Mouse (Mus musculus) hindbrain, embryonic 14.5 days (tissue): ENCODE data around the gene Prkcz. TPM values are rescaled to one million over a fixed set of nuclear protein-coding genes. Genes with fewer than 3 reads are reported as not detected.
"Not testable (repeated sequence)": the region's sequence is repeated elsewhere in the genome, so short reads cannot be mapped to it uniquely, and the experiment has no call there.

ENCODE experiments used
- ATAC-seq: fragments of 200-750 bp; cut with Nextera tagmentation; 2 replicates; pipeline ENCODE4 v1.8.0; 2017; ENCODE audit warnings: moderate number of reproducible peaks, mild to moderate bottlenecking, moderate TSS enrichment, moderate library complexity; ENCODE audit not compliant: low FRiP score
- DNase-seq: peaks from one replicate; pipeline ENCODE4 v3.0.0-alpha.2; 2015; ENCODE audit warnings: low spot score
- H3K27ac ChIP-seq: fragments of 300-500 bp; sonication (generic); 2 replicates; pipeline ENCODE4 v1.5.1; 2014; ENCODE audit warnings: mild to moderate bottlenecking, moderate library complexity
- H3K27me3 ChIP-seq: fragments of 300-500 bp; sonication (generic); 2 replicates; pipeline ENCODE4 v1.6.1; 2014; ENCODE audit warnings: mild to moderate bottlenecking, low read length, mixed read lengths; ENCODE audit not compliant: control insufficient read depth, insufficient read depth
- H3K36me3 ChIP-seq: fragments of 300-500 bp; sonication (generic); replicated peaks from 2 replicates; pipeline ENCODE4 v1.6.1; 2014; ENCODE audit not compliant: control insufficient read depth, insufficient read depth
- H3K4me1 ChIP-seq: fragments of 300-500 bp; sonication (generic); replicated peaks from 2 replicates; pipeline ENCODE4 v1.6.1; 2014; ENCODE audit warnings: antibody characterized with exemption, low read length, mixed read lengths; ENCODE audit not compliant: control insufficient read depth, insufficient read depth
- H3K4me2 ChIP-seq: fragments of 300-500 bp; sonication (generic); replicated peaks from 2 replicates; pipeline ENCODE4 v1.6.1; 2014; ENCODE audit warnings: mild to moderate bottlenecking, moderate library complexity
- H3K4me3 ChIP-seq: fragments of 300-500 bp; sonication (generic); replicated peaks from 2 replicates; pipeline ENCODE4 v1.5.1; 2014; ENCODE audit warnings: mild to moderate bottlenecking, low read length
- H3K9ac ChIP-seq: fragments of 300-500 bp; sonication (generic); 2 replicates; pipeline ENCODE4 v1.6.1; 2014
- H3K9me3 ChIP-seq: fragments of 300-500 bp; sonication (generic); 2 replicates; pipeline ENCODE4 v1.6.1; 2016; ENCODE audit warnings: low read length; ENCODE audit not compliant: control insufficient read depth
- WGBS: fragments of 180-500 bp; shearing (Covaris S2); extraction: QIAGEN DNeasy Blood & Tissue Kit; methylation state at CpG from one replicate; pipeline ENCODE4 v1.1.7; 2014; 5-methylcytosine and 5-hydroxymethylcytosine counted together
- polyA plus RNA-seq: library from polyadenylated mRNA; unstranded; fragments of >200 nt; fragmentation: Nextera tagmentation; extraction: Ambion mirVana; gene quantifications from 2 replicates; pipeline ENCODE4 v1.2.1, GENCODE M21; 2014

Prkcz gene
- polyA plus RNA-seq, 1 experiment from 2014 or later: 73.9 TPM

DNA sequence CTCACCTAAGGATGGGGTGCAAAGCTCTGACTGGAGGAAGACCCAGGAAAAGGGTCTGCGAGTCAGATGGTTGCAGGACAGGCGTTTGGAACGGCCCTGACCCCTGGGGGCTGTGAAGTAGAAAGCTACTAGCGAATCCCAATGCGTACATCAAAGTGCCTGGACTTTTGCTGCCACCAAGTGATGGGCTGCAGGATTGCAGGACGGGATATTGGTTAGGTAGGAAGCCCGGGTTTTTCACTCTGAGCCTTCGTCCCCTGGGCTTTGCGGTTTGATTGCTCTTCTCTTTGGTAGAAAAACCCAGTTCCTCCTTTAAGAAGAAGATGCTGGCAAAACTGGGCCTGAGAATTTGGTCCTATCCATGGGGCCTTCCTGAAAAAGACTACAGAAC lies 111.9 kb downstream of the Prkcz start:
- Histone ChIP-seq H3K36me3 (no peaks in the 10 kb centered on the region; the same call in 1 of the 2 replicates), H3K27me3 (no peaks in the 10 kb centered on the region), H3K9me3 (no peaks in the 10 kb centered on the region), H3K9ac (peak overlapping the region; percentile 92), H3K4me3 (peak overlapping the region; percentile 65), H3K4me2 (peak overlapping the region; percentile 96), H3K27ac (peak overlapping the region; percentile 95), H3K4me1 (peaks cover 20% of the 10 kb centered on the region)
- ATAC-seq: peak; percentile 64
- 0% methylated on average over 9 of the region's 9 CpGs for WGBS
- DNase-seq: peak; percentile 98

GRCm38 (mm10) chr4:155248054-155248453 lies 113.1 kb downstream of the Prkcz start:
- not testable (repeated sequence) for DNase-seq, ATAC-seq, H3K9me3 ChIP-seq, H3K9ac ChIP-seq, H3K36me3 ChIP-seq, H3K4me2 ChIP-seq, H3K4me3 ChIP-seq, H3K27ac ChIP-seq, H3K27me3 ChIP-seq
- 94% methylated on average over 3 of the region's 3 CpGs for WGBS
- peaks cover 20% of the 10 kb centered on the region for H3K4me1 ChIP-seq

- H3K4me1 ChIP-seq: peaks cover 13% of the 10 kb centered on the region
- H3K36me3 ChIP-seq: no peaks in the 10 kb centered on the region
- DNase-seq: no peak
- H3K27ac ChIP-seq: no peak overlapping the region; the same call in 1 of the 2 replicates
- 0 out of 2 replicates have a peak, but pooled peaks have one; percentile 19 for ATAC-seq
- no peaks in the 10 kb centered on the region for H3K27me3 ChIP-seq
- H3K9me3 ChIP-seq: no peaks in the 10 kb centered on the region
- H3K4me3 ChIP-seq: no peak overlapping the region
- no peak overlapping the region for H3K4me2 ChIP-seq
- H3K9ac ChIP-seq: no peak overlapping the region; the same call in 1 of the 2 replicates
- WGBS: 68% methylated on average over 12 of the region's 12 CpGs
Observed at GRCm38 (mm10) chr4:155246691-155247105, 114.5 kb downstream of the Prkcz start.

DNA sequence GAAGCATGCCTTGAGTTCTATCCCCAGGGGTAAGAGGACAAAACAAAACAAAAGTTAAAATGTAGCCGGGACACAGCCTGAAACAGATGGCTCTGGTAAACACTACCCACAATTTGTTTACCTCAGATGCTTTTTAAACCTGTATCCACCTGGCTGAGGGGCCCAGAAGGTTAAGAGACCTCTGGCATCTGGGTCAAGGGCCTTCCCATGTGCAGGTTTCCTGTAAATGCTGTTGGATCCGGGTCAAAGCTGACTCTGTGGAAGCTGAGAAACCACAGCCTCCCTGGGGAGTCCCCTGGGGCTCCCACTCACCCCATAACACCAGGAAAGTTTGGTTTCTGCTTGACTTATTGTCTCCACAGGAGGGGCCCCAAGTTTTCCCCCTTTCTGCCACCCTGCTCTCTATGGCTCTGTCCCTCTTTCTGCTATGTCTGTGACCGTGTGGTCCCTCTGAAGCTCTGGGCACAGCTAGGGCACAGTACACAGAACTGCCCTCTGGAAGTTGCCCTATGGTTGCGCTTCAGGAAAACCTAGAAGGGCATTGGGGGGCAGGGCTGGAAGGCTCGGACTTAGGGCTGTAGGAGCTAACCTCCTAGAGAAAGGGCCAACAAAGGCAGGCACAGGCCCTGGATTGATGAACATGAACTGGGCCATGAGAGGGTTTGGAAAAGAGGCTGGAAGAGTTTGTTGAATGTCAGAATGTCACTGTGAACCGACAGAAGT lies 115.2 kb downstream of the Prkcz start:
- Histone ChIP-seq H3K4me3 (no peak overlapping the region), H3K9ac (no peak overlapping the region), H3K27ac (no peak overlapping the region), H3K4me1 (peaks cover 6% of the 10 kb centered on the region), H3K36me3 (no peaks in the 10 kb centered on the region), H3K27me3 (no peaks in the 10 kb centered on the region), H3K9me3 (no peaks in the 10 kb centered on the region), H3K4me2 (no peak overlapping the region)
- no peak for DNase-seq
- 72% methylated on average over 6 of the region's 6 CpGs for WGBS
- ATAC-seq: no peak

DNA sequence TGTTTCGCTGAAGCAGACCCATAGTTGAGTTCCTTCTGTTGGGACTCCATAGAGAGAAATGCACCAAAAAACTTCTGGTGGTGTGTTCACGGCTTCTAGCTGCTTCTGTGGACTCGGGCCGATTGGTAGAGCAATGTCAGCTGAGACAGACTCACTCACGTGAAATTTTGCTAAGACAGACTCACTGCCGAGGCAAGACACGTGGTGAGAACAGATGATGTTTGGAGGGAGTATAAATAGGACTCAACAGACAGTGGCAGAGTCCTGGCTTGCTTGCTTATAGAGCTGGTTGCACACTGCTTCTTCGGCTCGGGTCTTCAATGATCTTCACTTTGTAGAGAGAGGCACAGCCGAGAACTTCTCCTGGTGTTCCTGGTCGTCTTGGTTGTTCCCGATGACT lies 117.9 kb downstream of the Prkcz start:
- Histone ChIP-seq H3K36me3 (no peaks in the 10 kb centered on the region), H3K27me3 (no peaks in the 10 kb centered on the region), H3K4me3 (no peak overlapping the region), H3K9me3 (no peaks in the 10 kb centered on the region), H3K9ac (no peak overlapping the region), H3K4me2 (no peak overlapping the region), H3K4me1 (no peaks in the 10 kb centered on the region), H3K27ac (no peak overlapping the region)
- no peak for ATAC-seq
- no peak for DNase-seq
- WGBS: 87% methylated on average over 12 of the region's 12 CpGs

GRCm38 (mm10) chr4:155242292-155242691 lies 118.9 kb downstream of the Prkcz start:
- H3K27me3 ChIP-seq: no peaks in the 10 kb centered on the region
- no peaks in the 10 kb centered on the region for H3K36me3 ChIP-seq
- 92% methylated on average over 5 of the region's 5 CpGs for WGBS
- no peak for ATAC-seq
- no peaks in the 10 kb centered on the region for H3K4me1 ChIP-seq
- no peaks in the 10 kb centered on the region for H3K9me3 ChIP-seq
- no peak overlapping the region for H3K27ac ChIP-seq
- no peak for DNase-seq
- no peak overlapping the region for H3K4me2 ChIP-seq
- no peak overlapping the region for H3K9ac ChIP-seq
- no peak overlapping the region for H3K4me3 ChIP-seq

DNA sequence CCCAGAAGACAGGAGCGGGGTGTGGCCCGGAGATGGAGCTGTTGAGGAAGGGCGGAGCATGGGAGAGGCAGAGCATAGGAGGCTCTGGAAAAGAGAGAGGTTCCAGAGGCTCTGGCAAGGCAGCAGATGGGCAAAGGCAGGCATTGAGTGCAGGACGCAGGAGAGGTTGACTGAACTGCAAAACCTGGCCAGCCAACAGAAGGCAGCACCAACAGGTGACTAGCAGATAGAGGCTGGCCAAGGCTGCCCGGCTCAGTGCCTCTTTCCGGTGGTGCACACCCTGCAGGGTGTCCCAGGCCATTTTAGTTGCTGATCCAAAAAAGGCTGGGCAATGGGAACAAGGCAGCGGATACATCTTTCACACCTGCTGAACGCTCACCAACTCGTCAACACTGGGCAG lies 119.4 kb downstream of the Prkcz start:
- Histone ChIP-seq H3K4me1 (0 out of 2 replicates have a peak, but pooled peaks cover 1% of the 10 kb centered on the region), H3K9me3 (no peaks in the 10 kb centered on the region), H3K4me2 (no peak overlapping the region), H3K9ac (no peak overlapping the region), H3K4me3 (no peak overlapping the region), H3K27ac (no peak overlapping the region), H3K27me3 (no peaks in the 10 kb centered on the region), H3K36me3 (no peaks in the 10 kb centered on the region)
- 83% methylated on average over 9 of the region's 9 CpGs for WGBS
- DNase-seq (no peak), ATAC-seq (no peak)

GRCm38 (mm10) chr4:155239494-155239893 lies 121.7 kb downstream of the Prkcz start:
- Histone ChIP-seq H3K36me3 (no peaks in the 10 kb centered on the region), H3K27me3 (no peaks in the 10 kb centered on the region), H3K4me3 (no peak overlapping the region), H3K27ac (no peak overlapping the region), H3K9ac (no peak overlapping the region), H3K4me2 (no peak overlapping the region), H3K4me1 (peaks cover 24% of the 10 kb centered on the region), H3K9me3 (no peaks in the 10 kb centered on the region)
- DNase-seq (no peak), ATAC-seq (no peak)
- WGBS: 63% methylated on average over 6 of the region's 6 CpGs

- DNase-seq (no peak), ATAC-seq (no peak)
- H3K9ac ChIP-seq: no peak overlapping the region
- no peaks in the 10 kb centered on the region for H3K36me3 ChIP-seq
- peaks cover 35% of the 10 kb centered on the region for H3K4me1 ChIP-seq
- no peaks in the 10 kb centered on the region for H3K27me3 ChIP-seq
- no peak overlapping the region for H3K4me2 ChIP-seq
- WGBS: 52% methylated on average over 5 of the region's 5 CpGs
- H3K9me3 ChIP-seq: no peaks in the 10 kb centered on the region
- H3K27ac ChIP-seq: no peak overlapping the region
- no peak overlapping the region for H3K4me3 ChIP-seq
Observed at GRCm38 (mm10) chr4:155238276-155238675, 122.9 kb downstream of the Prkcz start.
